Mouse (Mus musculus) MEL (cell line): ENCODE data around the gene Zfp28.

Source experiments
- BHLHE40 ChIP-seq: IDR thresholded peaks from 2 replicates; pipeline ENCODE4 v1.6.1; 2012; ENCODE audit warnings: low read depth, mild to moderate bottlenecking, inconsistent platforms, low read length, improper control_type of control experiment, borderline replicate concordance
- CTCF ChIP-seq, 3 experiments: IDR thresholded peaks in 2 of 3; conservative IDR thresholded peaks in 1 of 3; 2 replicates each; pipeline ENCODE4 v1.5.1; 2011 to 2012; ENCODE audit warnings: low read length in 3 of 3, low read depth in 2 of 3, mild to moderate bottlenecking in 2 of 3, improper control_type of control experiment in 1 of 3, inconsistent platforms in 1 of 3, mixed read lengths in 1 of 3, moderate library complexity in 1 of 3; ENCODE audit not compliant: control insufficient read depth in 1 of 3, insufficient read depth in 1 of 3, poor library complexity in 1 of 3, severe bottlenecking in 1 of 3
- EP300 ChIP-seq, 2 experiments: IDR thresholded peaks; 2 replicates each; pipeline ENCODE4 v1.6.1; 2011; ENCODE audit warnings: improper control_type of control experiment in 2 of 2, low read length in 2 of 2, low read depth in 1 of 2, mild to moderate bottlenecking in 1 of 2
- ETS1 ChIP-seq: IDR thresholded peaks from 2 replicates; pipeline ENCODE4 v1.6.1; 2012; ENCODE audit warnings: low read depth, mild to moderate bottlenecking, inconsistent platforms, low read length, improper control_type of control experiment, moderate library complexity
- HCFC1 ChIP-seq: IDR thresholded peaks from 2 replicates; pipeline ENCODE4 v1.6.1; 2012; ENCODE audit warnings: low read depth, mild to moderate bottlenecking, inconsistent platforms, low read length, improper control_type of control experiment, moderate library complexity
- KAT2A ChIP-seq: conservative IDR thresholded peaks from 2 replicates; pipeline ENCODE4 v1.6.1; 2012; ENCODE audit warnings: low read depth, low read length, improper control_type of control experiment, inconsistent platforms
- MAZ ChIP-seq: IDR thresholded peaks from 2 replicates; pipeline ENCODE4 v1.6.1; 2012; ENCODE audit warnings: low read depth, mild to moderate bottlenecking, inconsistent platforms, low read length, improper control_type of control experiment
- POLR2A ChIP-seq, 2 experiments: IDR thresholded peaks; 2 replicates each; pipeline ENCODE4 v1.6.1; 2011 to 2012; ENCODE audit warnings: low read length in 2 of 2, mild to moderate bottlenecking in 2 of 2, control low read depth in 1 of 2, improper control_type of control experiment in 1 of 2, low read depth in 1 of 2, moderate library complexity in 1 of 2; ENCODE audit not compliant: control insufficient read depth in 1 of 2, insufficient read depth in 1 of 2, poor library complexity in 1 of 2
- ZC3H11A ChIP-seq: IDR thresholded peaks from 2 replicates; pipeline ENCODE4 v1.6.1; 2012; ENCODE audit warnings: low read depth, mild to moderate bottlenecking, inconsistent platforms, low read length, improper control_type of control experiment

DNA sequence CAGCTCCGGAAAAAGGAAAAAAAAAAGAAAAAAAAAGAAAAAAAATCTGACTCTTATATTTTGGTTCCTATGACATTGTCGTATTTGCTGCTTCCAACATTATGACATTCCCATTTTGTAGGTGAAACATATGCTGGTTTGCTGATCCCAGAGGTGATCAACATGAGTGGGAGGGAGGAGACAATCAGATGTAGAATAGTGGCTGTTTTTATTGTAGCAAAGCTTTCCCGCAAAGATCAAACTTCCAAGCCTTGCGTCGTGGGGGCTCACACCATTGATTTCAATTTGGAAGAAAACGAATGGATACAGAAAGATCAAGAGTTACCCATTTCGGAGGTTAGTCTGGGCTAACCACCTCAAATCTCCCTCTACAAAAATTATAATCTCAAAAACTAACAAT, 21.3 kb upstream of the Zfp28 start:
- no peak for TF ChIP-seq CTCF (IDR thresholded peaks at IDR 0.05 in 2 of 3, conservative IDR thresholded peaks at IDR 0.05 in 1 of 3; ENCODE audit: control insufficient read depth in 1 of 3, insufficient read depth in 1 of 3, low read depth in 2 of 3, low read length in 3 of 3, poor library complexity in 1 of 3, severe bottlenecking in 1 of 3)
- TF ChIP-seq POLR2A (IDR thresholded peaks at IDR 0.05; ENCODE audit: control insufficient read depth in 1 of 2, insufficient read depth in 1 of 2, low read depth in 1 of 2, low read length in 2 of 2, poor library complexity in 1 of 2): no peak
- no peak for TF ChIP-seq ETS1
- no peak for TF ChIP-seq KAT2A
- no peak for TF ChIP-seq ZC3H11A
- no peak for TF ChIP-seq EP300 (IDR thresholded peaks at IDR 0.05; ENCODE audit: low read depth in 1 of 2, low read length in 2 of 2)
- no peak for TF ChIP-seq MAZ
- TF ChIP-seq BHLHE40: no peak
- no peak for TF ChIP-seq HCFC1
